Mouse (Mus musculus) common myeloid progenitor, adult 5-6 weeks (primary cell): Measurements from ENCODE around the gene Tekt3. TPM values are rescaled to one million over a fixed set of nuclear protein-coding genes. Genes with fewer than 3 reads are reported as not detected.

Experiments
- ATAC-seq: replicated peaks from 2 replicates; pipeline ENCODE4 v1.8.0; 2016; ENCODE audit warnings: low read depth, mild to moderate bottlenecking, moderate TSS enrichment, inconsistent platforms; ENCODE audit not compliant: poor library complexity, severe bottlenecking
- total RNA-seq: library from RNA; stranded (forward); fragments of 200-1000, 187-1606 nt; gene quantifications from 2 replicates; pipeline ENCODE4 v1.2.3, GENCODE M21; 2017

Gene Tekt3
- total RNA-seq, 1 experiment from 2014 or later: not detected

GRCm38 (mm10) chr11:63142311-63142710 lies 80.9 kb downstream of the Tekt3 start:
- no peak for ATAC-seq

- ATAC-seq: no peak
Measured at GRCm38 (mm10) chr11:63142816-63143215, 81.4 kb downstream of the Tekt3 start.

- ATAC-seq: no peak
Measured at GRCm38 (mm10) chr11:63143486-63143885, 82.0 kb downstream of the Tekt3 start.

Other genes with a start within 250 kb of the Tekt3 start
- gene Trim16, start 241.4 kb upstream of the Tekt3 start, total RNA-seq: 16.1 and 16.3 TPM in 2 replicates
- gene Fbxw10, start 214.6 kb upstream of the Tekt3 start, total RNA-seq: 0.58 and 1.2 TPM in 2 replicates
- 37.7 and 59.4 TPM in 2 replicates for gene Tvp23b, start 182.2 kb upstream of the Tekt3 start, total RNA-seq
- not detected in 2 replicates for gene Cdrt4, start 110.5 kb upstream of the Tekt3 start, total RNA-seq
- gene Pmp22, start 67.3 kb downstream of the Tekt3 start, total RNA-seq: not detected in 2 replicates